ENCODE assay signal across 23 mouse cellular contexts in genomic region chr3:124092404-124093121, GRCm38 (mm10).
DNase-seq lines count a peak whose midpoint lies in the region; ATAC-seq lines count a peak whose summit lies in the region.
"Had no signal": no experiment of that assay in that cellular context is flagged by ENCODE, and none has a peak within 500 bp of the region (broad histone marks: within the 10 kb centered on the region; RNA-seq: fewer than 3 reads in every experiment).

No protein-coding gene starts in this region.

- H3K27ac ChIP-seq in kidney, embryonic 15.5 days, result peak overlapping the region; percentile 28; the same call in 1 of the 2 replicates
- no peak overlapping the region for H3K27ac ChIP-seq in neural tube, embryonic 14.5 days (ENCODE audit: low read depth, low read length)
- H3K27ac ChIP-seq in neural tube, embryonic 15.5 days (replicated peaks), result no peak overlapping the region
- H3K27ac ChIP-seq: forebrain, embryonic 10.5 days; forebrain, embryonic 13.5 days; hindbrain, embryonic 12.5 days had no signal

- 42% methylated on average over 9 of the region's 9 CpGs for WGBS in kidney, embryonic 15.5 days
- WGBS in neural tube, embryonic 14.5 days, result 71% methylated on average over 9 of the region's 9 CpGs
- 77% methylated on average over 9 of the region's 9 CpGs for WGBS in neural tube, embryonic 15.5 days

- no peak overlapping the region for H3K4me2 ChIP-seq in kidney, embryonic 15.5 days
- no peak overlapping the region for H3K4me2 ChIP-seq in neural tube, embryonic 14.5 days (ENCODE audit: low read depth, low read length)
- H3K4me2 ChIP-seq in neural tube, embryonic 15.5 days, result no peak overlapping the region
- H3K4me2 ChIP-seq: forebrain, embryonic 13.5 days; heart, embryonic 11.5 days; hindbrain, embryonic 12.5 days had no signal

- H3K36me3 ChIP-seq in kidney, embryonic 15.5 days, result no peaks in the 10 kb centered on the region
- no peaks in the 10 kb centered on the region for H3K36me3 ChIP-seq in neural tube, embryonic 14.5 days (ENCODE audit: control insufficient read depth, insufficient read depth, low read length)
- H3K36me3 ChIP-seq in neural tube, embryonic 15.5 days, result no peaks in the 10 kb centered on the region
- H3K36me3 ChIP-seq: forebrain, embryonic 10.5 days; G1E; hindbrain, embryonic 12.5 days had no signal

- 0 out of 2 replicates have a peak, but pooled peaks cover 6% of the 10 kb centered on the region for H3K4me1 ChIP-seq in kidney, embryonic 15.5 days
- no peaks in the 10 kb centered on the region for H3K4me1 ChIP-seq in neural tube, embryonic 14.5 days (ENCODE audit: control insufficient read depth, insufficient read depth, low read length)
- H3K4me1 ChIP-seq in neural tube, embryonic 15.5 days, result no peaks in the 10 kb centered on the region
- H3K4me1 ChIP-seq: forebrain, embryonic 10.5 days; forebrain, embryonic 13.5 days; hindbrain, embryonic 12.5 days had no signal

- ATAC-seq in kidney, embryonic 15.5 days (replicated peaks; ENCODE audit: low FRiP score), result peak; percentile 74
- ATAC-seq in neural tube, embryonic 14.5 days (ENCODE audit: low read depth), result peak; percentile 24; the same call in 1 of the 2 replicates
- no peak for ATAC-seq in neural tube, embryonic 15.5 days (ENCODE audit: low FRiP score)
- ATAC-seq: forebrain, embryonic 13.5 days; forebrain, embryonic 16.5 days; Patski had no signal

- H3K9ac ChIP-seq in kidney, embryonic 15.5 days, result no peak overlapping the region
- H3K9ac ChIP-seq in neural tube, embryonic 14.5 days (replicated peaks; ENCODE audit: low read depth, low read length), result no peak overlapping the region
- no peak overlapping the region for H3K9ac ChIP-seq in neural tube, embryonic 15.5 days (replicated peaks)
- H3K9ac ChIP-seq: forebrain, embryonic 13.5 days; hindbrain, embryonic 12.5 days had no signal

- DNase-seq in kidney, postnatal 10 days, result no peak
- peak; percentile 6 for DNase-seq in kidney, postnatal 14 days
- no peak for DNase-seq in kidney, adult 11 months
- no peak for DNase-seq in heart, adult 18-20 months
- DNase-seq: adrenal gland, postnatal 10 days; adrenal gland, postnatal 36 days; B cell, adult 2 months; cerebellum, adult 18-20 months; cerebellum, adult 9-10 months; cerebellum, postnatal 14 days; gastrocnemius, postnatal 10 days; gastrocnemius, postnatal 36 days had no signal

- no peaks in the 10 kb centered on the region for H3K9me3 ChIP-seq in kidney, embryonic 15.5 days (replicated peaks)
- H3K9me3 ChIP-seq in neural tube, embryonic 14.5 days (ENCODE audit: control insufficient read depth, low read length), result no peaks in the 10 kb centered on the region
- H3K9me3 ChIP-seq in neural tube, embryonic 15.5 days (replicated peaks), result no peaks in the 10 kb centered on the region
- H3K9me3 ChIP-seq: forebrain, embryonic 10.5 days; forebrain, embryonic 13.5 days; hindbrain, embryonic 12.5 days had no signal

- H3K27me3 ChIP-seq in kidney, embryonic 15.5 days, result no peaks in the 10 kb centered on the region
- no peaks in the 10 kb centered on the region for H3K27me3 ChIP-seq in neural tube, embryonic 14.5 days (ENCODE audit: control insufficient read depth, insufficient read depth, low read length)
- H3K27me3 ChIP-seq in neural tube, embryonic 15.5 days (replicated peaks), result no peaks in the 10 kb centered on the region
- H3K27me3 ChIP-seq: CH12.LX; forebrain, embryonic 13.5 days; hindbrain, embryonic 12.5 days; Patski had no signal

- no peak overlapping the region for H3K4me3 ChIP-seq in kidney, embryonic 15.5 days (replicated peaks)
- no peak overlapping the region for H3K4me3 ChIP-seq in neural tube, embryonic 14.5 days (ENCODE audit: low read depth, low read length)
- H3K4me3 ChIP-seq in neural tube, embryonic 15.5 days (replicated peaks), result no peak overlapping the region
- H3K4me3 ChIP-seq: forebrain, embryonic 10.5 days; forebrain, embryonic 13.5 days; hindbrain, embryonic 12.5 days had no signal
